Mouse (Mus musculus) macrophage (primary cell): ENCODE measurements around the gene Epha6. TPM values are rescaled to one million over a fixed set of nuclear protein-coding genes. Genes with fewer than 3 reads are reported as not detected.

Experiments
- H3K27ac ChIP-seq: fragments of 350-480 bp; formaldehyde crosslinking; 2 replicates; pipeline ENCODE4 v1.9.0; 2021
- H3K36me3 ChIP-seq: fragments of 350-480 bp; formaldehyde crosslinking; 2 replicates; pipeline ENCODE4 v1.9.0; 2021; ENCODE audit errors: inconsistent target
- H3K4me3 ChIP-seq: fragments of 350-480 bp; formaldehyde crosslinking; 2 replicates; pipeline ENCODE4 v1.9.0; 2021; ENCODE audit errors: inconsistent target
- H3K79me2 ChIP-seq: fragments of 350-480 bp; formaldehyde crosslinking; 2 replicates; pipeline ENCODE4 v1.9.0; 2021; ENCODE audit errors: inconsistent target
- WGBS: methylation state at CpG from one replicate; pipeline ENCODE4 v1.1.7; 2026; ENCODE audit warnings: inconsistent platforms; ENCODE audit not compliant: missing documents; 5-methylcytosine and 5-hydroxymethylcytosine counted together
- polyA plus RNA-seq: library from polyadenylated mRNA; stranded (reverse); fragments of 250-400 nt; gene quantifications from 3 replicates; pipeline ENCODE4 v1.2.4, GENCODE M21; 2018; ENCODE audit warnings: inconsistent platforms

The Epha6 gene
- polyA plus RNA-seq, 1 experiment from 2014 or later = not detected

DNA sequence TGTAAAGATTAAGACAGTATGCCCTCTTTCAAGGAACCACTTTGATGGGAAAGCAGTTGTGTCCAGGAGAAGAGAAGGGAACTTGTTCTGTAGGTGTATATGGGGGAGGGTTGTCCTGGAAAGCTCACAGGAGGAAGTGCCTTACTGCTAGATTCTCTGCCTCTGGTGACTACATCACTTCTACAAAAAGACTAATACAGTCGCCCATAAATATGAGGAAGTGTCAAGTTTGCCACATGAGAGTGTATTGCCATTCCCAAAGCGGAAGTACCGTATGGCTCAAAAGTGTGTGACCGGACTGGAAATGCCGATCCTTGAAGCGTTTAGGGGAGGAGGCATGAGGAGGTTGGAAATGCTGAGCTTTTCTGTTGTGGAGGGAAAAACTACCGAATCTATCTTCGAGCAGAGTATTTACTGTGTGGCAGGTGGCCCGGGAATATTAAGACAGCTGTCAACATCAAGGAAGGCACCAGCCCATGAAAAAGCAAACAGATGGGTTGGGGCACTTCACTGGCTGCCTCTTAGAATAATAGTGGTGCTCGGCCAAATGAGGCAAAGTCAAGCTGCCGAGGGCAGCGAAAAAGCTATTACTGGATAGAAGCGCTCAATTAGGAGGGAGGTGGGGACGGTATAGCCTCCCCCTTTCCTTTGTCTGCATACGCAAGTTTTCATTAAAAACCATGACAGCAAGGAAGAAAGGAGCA lies 1001.1 kb downstream of the Epha6 start:
- no peak overlapping the region; the same call in 1 of the 2 replicates for H3K4me3 ChIP-seq
- H3K79me2 ChIP-seq = peaks cover 8% of the 10 kb centered on the region
- peak overlapping the region; percentile 51 for H3K27ac ChIP-seq
- no peaks in the 10 kb centered on the region for H3K36me3 ChIP-seq
- WGBS = 36% methylated on average over 15 of the region's 15 CpGs
